Mouse (Mus musculus) erythroid progenitor cell, adult 5-6 weeks (primary cell): Measurements from ENCODE around the gene Cpz. TPM values are rescaled to one million over a fixed set of nuclear protein-coding genes. Genes with fewer than 3 reads are reported as not detected.
A peak's percentile ranks its signal among the peaks of the same experiment; 100 is the strongest.

Experiments
- ATAC-seq: replicated peaks from 2 replicates; pipeline ENCODE4 v1.8.0; 2016; ENCODE audit warnings: moderate number of reproducible peaks, mild to moderate bottlenecking, moderate TSS enrichment, inconsistent platforms; ENCODE audit not compliant: poor library complexity, low FRiP score, severe bottlenecking
- total RNA-seq, 2 experiments: library from RNA; stranded (forward) in 1 of 2; stranded (reverse) in 1 of 2; fragments of 150-400 nt in 1 of 2; fragments of 186-747, 209-891 nt in 1 of 2; gene quantifications; 2 replicates each; pipeline versions ENCODE4 v1.2.3 to v1.2.4; 2015 to 2017; ENCODE audit warnings: low replicate concordance in 2 of 2

The Cpz gene
- total RNA-seq (2015; ENCODE audit: low replicate concordance), result not detected in 2 replicates
- total RNA-seq (2017; ENCODE audit: low replicate concordance), result not detected in 2 replicates

- ATAC-seq, result no peak
Measured at GRCm38 (mm10) chr5:35525469-35526123, at the start of gene Cpz. Gene Cpz, minus strand, starts transcription at chr5:35525698.

- ATAC-seq, result peak; percentile 98
Measured at GRCm38 (mm10) chr5:35574653-35575599, 49.4 kb upstream of the Cpz start, which contains the start of gene Trmt44. Gene Trmt44, minus strand, starts transcription at chr5:35575070.

GRCm38 (mm10) chr5:35571546-35571945 is 46.0 kb upstream of the Cpz start:
- no peak for ATAC-seq

GRCm38 (mm10) chr5:35566632-35567031 is 41.1 kb upstream of the Cpz start:
- no peak for ATAC-seq

- ATAC-seq, result no peak
Measured at GRCm38 (mm10) chr5:35565217-35565616, 39.7 kb upstream of the Cpz start.

GRCm38 (mm10) chr5:35563449-35563848 is 38.0 kb upstream of the Cpz start:
- peak; percentile 54; the same call in 1 of the 2 replicates for ATAC-seq

GRCm38 (mm10) chr5:35562616-35563015 is 37.1 kb upstream of the Cpz start:
- ATAC-seq, result no peak

- no peak for ATAC-seq
Measured at GRCm38 (mm10) chr5:35559447-35559846, 33.9 kb upstream of the Cpz start.

- no peak for ATAC-seq
Measured at GRCm38 (mm10) chr5:35557946-35558621, 32.6 kb upstream of the Cpz start.

GRCm38 (mm10) chr5:35556393-35556792 is 30.9 kb upstream of the Cpz start:
- no peak for ATAC-seq

GRCm38 (mm10) chr5:35552838-35553539 is 27.5 kb upstream of the Cpz start:
- ATAC-seq, result no peak

GRCm38 (mm10) chr5:35551855-35552837 is 26.6 kb upstream of the Cpz start:
- ATAC-seq, result no peak

GRCm38 (mm10) chr5:35546127-35546526 is 20.6 kb upstream of the Cpz start:
- no peak for ATAC-seq

GRCm38 (mm10) chr5:35541059-35541790 is 15.7 kb upstream of the Cpz start:
- ATAC-seq, result no peak

GRCm38 (mm10) chr5:35540555-35540954 is 15.1 kb upstream of the Cpz start:
- ATAC-seq, result no peak

- ATAC-seq, result no peak
Measured at GRCm38 (mm10) chr5:35539576-35539975, 14.1 kb upstream of the Cpz start.

- ATAC-seq, result no peak
Measured at GRCm38 (mm10) chr5:35538022-35538421, 12.5 kb upstream of the Cpz start.

- 0 out of 2 replicates have a peak, but pooled peaks have one; percentile 19 for ATAC-seq
Measured at GRCm38 (mm10) chr5:35537474-35537873, 12.0 kb upstream of the Cpz start.
